Mouse (Mus musculus): Measurements from ENCODE around the gene Zc3h12a. TPM values are rescaled to one million over a fixed set of nuclear protein-coding genes. Genes with fewer than 3 reads are reported as not detected.

Gene Zc3h12a
- polyA plus RNA-seq, 1 experiment, result 1.2 TPM

DNA sequence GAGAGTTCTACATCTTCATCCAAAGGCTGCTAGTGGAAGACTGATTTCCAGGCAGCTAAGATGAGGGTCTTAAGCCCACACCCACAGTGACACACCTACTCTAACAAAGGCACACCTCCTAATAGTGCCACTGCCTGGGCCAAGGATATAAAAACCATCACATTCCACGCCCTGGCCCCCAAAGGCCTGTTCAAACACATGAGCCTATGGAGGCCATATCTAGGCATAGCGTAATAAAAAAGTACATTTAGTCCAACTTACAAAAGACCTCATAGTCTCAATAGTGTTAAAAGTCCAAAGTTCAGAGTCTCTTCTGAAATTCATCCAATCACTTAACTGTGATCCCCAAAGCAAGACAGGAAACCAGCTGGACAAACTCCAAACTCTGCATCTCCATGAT, 48.9 kb downstream of the Zc3h12a start:
- Histone ChIP-seq H3K27me3 (ENCODE audit: control insufficient read depth, insufficient read depth, low read length) (no peaks in the 10 kb centered on the region), H3K4me3 (replicated peaks; ENCODE audit: insufficient read depth, low read depth, low read length) (no peak overlapping the region), H3K4me1 (ENCODE audit: control insufficient read depth, insufficient read depth, low read length) (no peaks in the 10 kb centered on the region), H3K27ac (ENCODE audit: insufficient read depth, low read length) (no peak overlapping the region)
- 97% methylated on average over 2 of the region's 2 CpGs for WGBS
- no peak for TF ChIP-seq POLR2A (IDR thresholded peaks at IDR 0.05; ENCODE audit: borderline replicate concordance, insufficient read depth, low read length)
- no peak for TF ChIP-seq CTCF (IDR thresholded peaks at IDR 0.05; ENCODE audit: borderline replicate concordance, insufficient read depth, low read depth, low read length)
- no peak for DNase-seq

DNA sequence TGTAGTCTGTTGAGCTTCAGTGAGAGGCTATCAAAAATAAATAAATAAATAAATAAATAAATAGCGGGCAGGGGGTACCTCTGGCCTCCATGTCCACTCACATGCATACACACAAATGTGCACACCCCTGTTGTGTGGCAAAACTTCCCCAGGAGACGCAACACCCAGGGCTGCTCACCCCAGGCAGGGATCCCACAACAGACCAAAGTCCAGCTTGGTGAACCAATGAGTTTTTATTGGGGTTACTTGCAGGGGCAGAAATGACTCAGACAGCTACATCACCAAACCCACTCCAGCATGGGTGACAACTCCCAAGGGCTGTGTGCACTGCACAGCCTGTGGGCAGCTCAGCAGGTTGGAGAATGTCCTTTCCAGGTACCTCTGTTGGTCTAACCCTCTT, 49.9 kb downstream of the Zc3h12a start:
- no peak for DNase-seq
- no peaks in the 10 kb centered on the region for H3K4me1 ChIP-seq (ENCODE audit: control insufficient read depth, insufficient read depth, low read length)
- no peak overlapping the region for H3K27ac ChIP-seq (ENCODE audit: insufficient read depth, low read length)
- WGBS, result 97% methylated on average over 2 of the region's 2 CpGs
- no peak overlapping the region for H3K4me3 ChIP-seq (replicated peaks; ENCODE audit: insufficient read depth, low read depth, low read length)
- TF ChIP-seq POLR2A (IDR thresholded peaks at IDR 0.05; ENCODE audit: borderline replicate concordance, insufficient read depth, low read length), result no peak
- H3K27me3 ChIP-seq (ENCODE audit: control insufficient read depth, insufficient read depth, low read length), result no peaks in the 10 kb centered on the region

Other genes with a start within 250 kb of the Zc3h12a start
- gene Epha10, start 246.9 kb downstream of the Zc3h12a start, polyA plus RNA-seq (2012; rRNA removed), result 22.3 and 29.4 TPM in 2 replicates
- 24.0 TPM in 2 replicates for gene 9930104L06Rik, start 190.8 kb downstream of the Zc3h12a start, polyA plus RNA-seq (2012; rRNA removed)
- 1.2 TPM in 2 replicates for gene Cdca8, start 188.5 kb downstream of the Zc3h12a start, polyA plus RNA-seq (2012; rRNA removed)
- 0.72 and 0.93 TPM in 2 replicates for gene Rspo1, start 141.4 kb downstream of the Zc3h12a start, polyA plus RNA-seq (2012; rRNA removed)
- gene Gnl2, start 111.3 kb downstream of the Zc3h12a start, polyA plus RNA-seq (2012; rRNA removed), result 84.6 and 85.4 TPM in 2 replicates
- gene Dnali1, start 62.1 kb downstream of the Zc3h12a start, polyA plus RNA-seq (2012; rRNA removed), result 1.1 and 1.8 TPM in 2 replicates
- gene Snip1, start 61.2 kb downstream of the Zc3h12a start, polyA plus RNA-seq (2012; rRNA removed), result 13.5 and 14.5 TPM in 2 replicates
- 87.7 and 94.2 TPM in 2 replicates for gene Meaf6, start 42.7 kb downstream of the Zc3h12a start, polyA plus RNA-seq (2012; rRNA removed)